Mouse (Mus musculus) spleen, adult 2 months (tissue): ENCODE data around the gene Rtcb. TPM values are rescaled to one million over a fixed set of nuclear protein-coding genes. Genes with fewer than 3 reads are reported as not detected.

Source experiments
- DNase-seq, 2 experiments: peaks; one replicate each; pipeline versions ENCODE4 v3.0.0 to v3.0.0-alpha.2; 2012 to 2021; ENCODE audit warnings: low spot score in 2 of 2, low read depth in 1 of 2
- H3K27ac ChIP-seq: fragments of 200-500 bp; 2 replicates; pipeline ENCODE4 v1.5.1; 2012; ENCODE audit warnings: low read length, inconsistent platforms; ENCODE audit not compliant: insufficient read depth
- H3K27me3 ChIP-seq: fragments of 200-500 bp; 2 replicates; pipeline ENCODE4 v1.6.1; 2012; ENCODE audit warnings: mild to moderate bottlenecking, moderate library complexity, low read length, inconsistent platforms; ENCODE audit not compliant: control insufficient read depth, insufficient read depth
- H3K36me3 ChIP-seq: fragments of 200-500 bp; 2 replicates; pipeline ENCODE4 v1.6.1; 2012; ENCODE audit warnings: mild to moderate bottlenecking, low read length, inconsistent platforms; ENCODE audit not compliant: control insufficient read depth, insufficient read depth
- H3K4me1 ChIP-seq: fragments of 200-500 bp; 2 replicates; pipeline ENCODE4 v1.6.1; 2011; ENCODE audit warnings: inconsistent platforms; ENCODE audit not compliant: control insufficient read depth, insufficient read depth, insufficient read length
- H3K4me3 ChIP-seq: fragments of 200-500 bp; 2 replicates; pipeline ENCODE4 v1.5.1; 2011; ENCODE audit warnings: mild to moderate bottlenecking, inconsistent platforms; ENCODE audit not compliant: insufficient read depth, insufficient read length; ENCODE audit errors: extremely low read depth
- CTCF ChIP-seq: fragments of 200-500 bp; IDR thresholded peaks from 2 replicates; pipeline ENCODE4 v1.5.1; 2011; ENCODE audit warnings: mild to moderate bottlenecking, inconsistent platforms; ENCODE audit not compliant: insufficient read depth, insufficient read length, insufficient replicate concordance; ENCODE audit errors: extremely low read depth
- POLR2A ChIP-seq: fragments of 200-500 bp; IDR thresholded peaks from 2 replicates; pipeline ENCODE4 v1.6.1; 2011; ENCODE audit warnings: low read depth, low read length, inconsistent platforms
- WGBS: fragments of 180-500 bp; shearing (Covaris S2); methylation state at CpG from one replicate; pipeline ENCODE4 v1.1.7; 2018; 5-methylcytosine and 5-hydroxymethylcytosine counted together
- polyA plus RNA-seq: library from polyadenylated mRNA; depleted of rRNA; stranded (reverse); fragments of >200 nt; gene quantifications from 2 replicates; pipeline ENCODE4 v1.2.3, GENCODE M21; 2012

The Rtcb gene
- polyA plus RNA-seq, 1 experiment = 38.2 TPM

GRCm38 (mm10) chr10:85948483-85949196 is 9.0 kb downstream of the Rtcb start:
- H3K36me3 ChIP-seq = peaks cover 35% of the 10 kb centered on the region
- WGBS = 98% methylated on average over 8 of the region's 8 CpGs
- DNase-seq = no peak
- H3K27me3 ChIP-seq = no peaks in the 10 kb centered on the region
- no peak overlapping the region for H3K4me3 ChIP-seq
- H3K27ac ChIP-seq = no peak overlapping the region
- TF ChIP-seq CTCF (no peak), POLR2A (no peak)
- H3K4me1 ChIP-seq = peaks cover 20% of the 10 kb centered on the region

- Histone ChIP-seq H3K27me3 (no peaks in the 10 kb centered on the region), H3K4me3 (no peak overlapping the region), H3K27ac (no peak overlapping the region), H3K36me3 (peaks cover 34% of the 10 kb centered on the region), H3K4me1 (no peaks in the 10 kb centered on the region)
- DNase-seq = no peak
- 95% methylated on average over 6 of the region's 6 CpGs for WGBS
- no peak for TF ChIP-seq CTCF
- no peak for TF ChIP-seq POLR2A
These were observed 21.2 kb downstream of the Rtcb start for GRCm38 (mm10) chr10:85936280-85936965.

- no peak overlapping the region for H3K27ac ChIP-seq
- 88% methylated on average over 11 of the region's 11 CpGs for WGBS
- no peak overlapping the region for H3K4me3 ChIP-seq
- DNase-seq = no peak
- no peaks in the 10 kb centered on the region for H3K27me3 ChIP-seq
- H3K36me3 ChIP-seq = no peaks in the 10 kb centered on the region
- H3K4me1 ChIP-seq = peaks cover 3% of the 10 kb centered on the region
- TF ChIP-seq POLR2A (no peak), CTCF (no peak)
These were observed 27.7 kb downstream of the Rtcb start for GRCm38 (mm10) chr10:85929962-85930361.

- H3K4me3 ChIP-seq = no peak overlapping the region
- H3K4me1 ChIP-seq = peaks cover 3% of the 10 kb centered on the region
- TF ChIP-seq CTCF = no peak
- TF ChIP-seq POLR2A = no peak
- no peak for DNase-seq
- WGBS = 55% methylated on average over 11 of the region's 11 CpGs
- no peak overlapping the region for H3K27ac ChIP-seq
- no peaks in the 10 kb centered on the region for H3K27me3 ChIP-seq
- H3K36me3 ChIP-seq = no peaks in the 10 kb centered on the region
These were observed 28.4 kb downstream of the Rtcb start for GRCm38 (mm10) chr10:85929208-85929591.

GRCm38 (mm10) chr10:85928499-85929207 is 29.0 kb downstream of the Rtcb start:
- DNase-seq = peak; percentile 53 to 67

GRCm38 (mm10) chr10:85927676-85928445 is 29.8 kb downstream of the Rtcb start, which contains the start of gene Ascl4:
Ascl4 (plus strand) TSS chr10:85927681.
- peak in 1 of 2 experiments; percentile 9 for DNase-seq
- H3K27me3 ChIP-seq = no peaks in the 10 kb centered on the region
- no peak within 1 kb of the TSS for H3K27ac ChIP-seq
- TF ChIP-seq CTCF (peak; percentile 3; the same call in 1 of the 2 replicates), POLR2A (no peak)
- no peaks in the 10 kb centered on the region for H3K36me3 ChIP-seq
- whole genome bisulfite sequencing = 1% methylated on average over 23 of the region's 23 CpGs
- peak within 1 kb of the TSS; percentile 53 for H3K4me3 ChIP-seq
- H3K4me1 ChIP-seq = peaks cover 3% of the 10 kb centered on the region

More at GRCm38 (mm10) chr10:85928499-85929207, 29.0 kb downstream of the Rtcb start:
- H3K27me3 ChIP-seq = no peaks in the 10 kb centered on the region
- TF ChIP-seq CTCF (0 out of 2 replicates have a peak, but pooled peaks have one; percentile 4), POLR2A (no peak)
- no peak overlapping the region for H3K27ac ChIP-seq
- H3K4me1 ChIP-seq = peaks cover 3% of the 10 kb centered on the region
- WGBS = 2% methylated on average over 63 of the region's 63 CpGs
- H3K36me3 ChIP-seq = no peaks in the 10 kb centered on the region
- peak overlapping the region; percentile 53 for H3K4me3 ChIP-seq
